Mouse (Mus musculus) liver, adult 2 months (tissue): ENCODE measurements at regions not wholly inside any gene's neighbourhood (a gene's known extent, or its start where the extent isn't known, plus 50 kb on each side); places are given as distances from the start of the nearest gene placed in this dataset.

Source experiments
- CTCF ChIP-seq: fragments of 200-500 bp; IDR thresholded peaks from 2 replicates; pipeline ENCODE4 v1.5.1; 2011; ENCODE audit warnings: low read depth, low read length, control low read depth
- POLR2A ChIP-seq: fragments of 200-500 bp; IDR thresholded peaks from 2 replicates; pipeline ENCODE4 v1.6.1; 2011; ENCODE audit warnings: low read length, control low read depth; ENCODE audit not compliant: insufficient read depth; ENCODE audit errors: extremely low read depth

GRCm38 (mm10) chr9:5498306-5498705 is 153.1 kb downstream of the Casp12 start:
- no peak for TF ChIP-seq CTCF
- TF ChIP-seq POLR2A = no peak
